Mouse (Mus musculus): Measurements from ENCODE around the gene Rnf17.

DNA sequence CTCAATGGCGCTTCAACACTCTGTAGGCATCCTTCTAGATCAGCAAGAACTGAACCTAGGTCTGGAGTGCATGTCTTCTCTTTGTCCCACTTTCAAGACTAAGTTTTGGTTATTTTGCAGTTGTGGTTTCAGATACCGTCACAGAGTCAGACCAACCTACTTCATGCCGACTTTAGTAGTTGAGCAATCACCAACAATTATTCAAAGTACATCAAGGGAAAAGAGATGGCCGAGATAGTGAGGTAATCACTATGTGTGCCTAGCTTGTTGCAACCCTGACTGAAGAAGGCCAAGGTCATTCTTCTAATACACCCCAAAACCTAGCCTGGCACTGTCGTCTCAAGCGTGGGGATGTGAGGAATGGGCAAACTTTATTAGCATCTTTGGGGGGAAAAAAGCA, 46.2 kb upstream of the Rnf17 start:
- no peak for TF ChIP-seq POLR2A (IDR thresholded peaks at IDR 0.05; ENCODE audit: low read depth, low read length)
- TF ChIP-seq CTCF (conservative IDR thresholded peaks at IDR 0.05; ENCODE audit: insufficient read depth, insufficient read length, low read depth, low read length) = no peak

Measured in kidney, adult 2 months (tissue).